Mouse (Mus musculus) ES-Bruce4 (cell line): ENCODE results near the gene Mrpl2. TPM values are rescaled to one million over a fixed set of nuclear protein-coding genes. Genes with fewer than 3 reads are reported as not detected.

Experiments used
- H3K27ac ChIP-seq: 2 replicates; pipeline ENCODE4 v1.5.1; 2012; ENCODE audit warnings: low read length, inconsistent platforms; ENCODE audit not compliant: insufficient read depth
- H3K27me3 ChIP-seq: 2 replicates; pipeline ENCODE4 v1.6.1; 2012; ENCODE audit warnings: mild to moderate bottlenecking, low read length, inconsistent platforms; ENCODE audit not compliant: control insufficient read depth, poor library complexity, insufficient read depth, severe bottlenecking
- H3K36me3 ChIP-seq: 2 replicates; pipeline ENCODE4 v1.6.1; 2012; ENCODE audit warnings: inconsistent platforms, mild to moderate bottlenecking, low read length, moderate library complexity; ENCODE audit not compliant: control insufficient read depth, poor library complexity, insufficient read depth, severe bottlenecking
- H3K4me1 ChIP-seq: one replicate; pipeline ENCODE4 v1.8.1; 2011; ENCODE audit warnings: low read length; ENCODE audit not compliant: control insufficient read depth, insufficient read depth
- H3K4me3 ChIP-seq: 2 replicates; pipeline ENCODE4 v1.5.1; 2011; ENCODE audit warnings: low read depth, mild to moderate bottlenecking, low read length
- H3K9ac ChIP-seq: 2 replicates; pipeline ENCODE4 v1.6.1; 2012; ENCODE audit warnings: low read depth, mild to moderate bottlenecking, inconsistent platforms; ENCODE audit not compliant: poor library complexity, severe bottlenecking
- H3K9me3 ChIP-seq: replicated peaks from 2 replicates; pipeline ENCODE4 v1.6.1; 2012; ENCODE audit warnings: mild to moderate bottlenecking, low read length, inconsistent platforms; ENCODE audit not compliant: control insufficient read depth, poor library complexity, insufficient read depth, severe bottlenecking
- CTCF ChIP-seq: IDR thresholded peaks from one replicate; pipeline ENCODE4 v1.8.1; 2011; ENCODE audit warnings: low read depth, low read length
- EP300 ChIP-seq: IDR thresholded peaks from 2 replicates; pipeline ENCODE4 v1.6.1; 2011; ENCODE audit warnings: low read depth, low read length; ENCODE audit not compliant: insufficient read depth
- POLR2A ChIP-seq: IDR thresholded peaks from one replicate; pipeline ENCODE4 v1.8.1; 2011; ENCODE audit warnings: low read length; ENCODE audit not compliant: insufficient read depth
- polyA plus RNA-seq: library from polyadenylated mRNA; stranded (reverse); fragments of >200 nt; gene quantifications from 2 replicates; pipeline ENCODE4 v1.2.4, GENCODE M21; 2011; ENCODE audit warnings: low read depth; ENCODE audit not compliant: missing spikeins, insufficient read depth, insufficient read length

Gene Mrpl2
- polyA plus RNA-seq, 1 experiment = 65.8 TPM

DNA sequence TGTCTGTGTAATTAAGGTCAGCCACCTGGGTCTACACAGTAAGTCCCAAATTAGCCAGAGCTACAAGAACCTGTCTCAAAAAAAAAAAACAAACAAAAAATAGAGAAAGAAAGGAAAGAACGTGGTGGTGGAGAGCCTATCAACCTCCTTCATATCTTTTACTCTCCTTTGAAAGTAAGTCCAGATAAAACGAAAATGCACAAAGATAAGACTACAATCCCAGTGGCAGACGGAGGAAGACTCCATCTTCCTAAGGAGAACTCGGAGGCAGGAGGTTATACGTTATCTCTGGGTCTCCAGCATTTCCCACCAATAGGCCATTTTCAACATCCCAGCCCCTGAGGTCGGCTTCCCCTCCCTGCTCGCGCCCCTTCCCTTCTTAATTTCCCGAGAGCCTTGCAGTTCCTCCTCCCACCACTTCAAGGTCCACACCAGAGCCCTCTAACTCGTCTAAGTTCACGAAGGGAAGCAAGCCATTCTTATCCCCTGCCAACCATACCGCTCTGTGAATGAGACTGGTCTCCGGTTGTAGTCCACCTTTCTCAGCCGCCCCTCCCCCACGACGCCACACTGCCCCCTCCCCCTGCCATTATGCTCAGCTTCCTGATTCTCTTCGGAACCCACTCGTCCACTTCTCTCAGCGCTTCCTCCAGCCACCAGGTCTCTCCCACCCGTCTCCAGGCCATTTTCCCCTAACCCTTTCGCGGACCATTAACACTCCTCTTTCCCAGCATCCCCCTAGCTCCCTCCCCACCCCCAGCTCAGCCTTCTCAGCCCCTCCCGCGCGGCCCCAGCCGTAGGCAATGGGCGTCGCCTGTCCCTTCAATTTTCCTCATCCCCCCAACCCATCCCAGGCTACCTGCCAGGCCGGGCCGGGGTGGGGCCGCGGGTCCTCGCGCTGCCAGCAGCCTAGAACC is 34.1 kb downstream of the Mrpl2 start:
- Histone ChIP-seq H3K4me1 (peaks cover 1% of the 10 kb centered on the region), H3K4me3 (peak overlapping the region; percentile 91), H3K27me3 (no peaks in the 10 kb centered on the region), H3K27ac (peak overlapping the region; percentile 47), H3K36me3 (peaks cover 26% of the 10 kb centered on the region), H3K9me3 (no peaks in the 10 kb centered on the region), H3K9ac (peak overlapping the region; percentile 93)
- no peak for TF ChIP-seq CTCF
- TF ChIP-seq POLR2A = no peak
- no peak for TF ChIP-seq EP300

DNA sequence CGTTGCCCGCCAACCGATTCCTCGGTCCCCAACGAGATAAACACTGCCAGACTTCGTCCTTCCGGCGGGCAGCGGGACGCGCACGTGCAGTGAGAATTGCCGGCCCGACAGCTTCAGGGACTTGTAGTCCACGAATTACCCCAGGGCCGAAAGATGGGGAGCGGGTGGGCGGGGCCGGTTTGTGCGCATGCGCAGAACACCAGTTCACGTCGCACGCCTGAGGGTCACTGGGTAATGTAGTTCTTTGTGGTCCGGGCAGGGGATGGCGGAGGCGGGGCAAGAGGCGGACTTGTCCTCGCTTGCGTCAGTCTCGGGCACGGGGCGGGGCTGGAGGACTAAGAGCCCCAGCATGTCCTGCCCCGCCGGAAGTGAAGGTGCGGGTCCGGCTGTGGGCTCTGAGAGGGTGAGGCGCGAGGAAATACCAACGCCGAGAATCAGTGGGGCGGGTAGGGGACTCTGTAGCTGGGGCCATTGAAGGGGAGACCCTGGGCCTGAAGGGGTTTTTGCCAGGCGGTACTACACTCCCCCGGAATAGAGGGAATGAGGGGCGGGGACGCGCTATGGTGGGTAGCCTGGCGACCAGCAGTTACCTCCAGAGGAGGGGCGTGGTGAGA is 34.8 kb downstream of the Mrpl2 start, which contains the start of gene Klhdc3:
Gene Klhdc3, minus strand, starts transcription at position 155 of the 614 bp plus-strand sequence.
- H3K4me1 ChIP-seq = peaks cover 1% of the 10 kb centered on the region
- no peak for TF ChIP-seq EP300
- TF ChIP-seq POLR2A = peak; percentile 50
- no peak for TF ChIP-seq CTCF
- peaks cover 31% of the 10 kb centered on the region for H3K36me3 ChIP-seq
- H3K4me3 ChIP-seq = peak within 1 kb of the TSS; percentile 91
- H3K9ac ChIP-seq = peak within 1 kb of the TSS; percentile 93
- H3K27ac ChIP-seq = peak within 1 kb of the TSS; percentile 47
- H3K9me3 ChIP-seq = no peaks in the 10 kb centered on the region
- no peaks in the 10 kb centered on the region for H3K27me3 ChIP-seq

DNA sequence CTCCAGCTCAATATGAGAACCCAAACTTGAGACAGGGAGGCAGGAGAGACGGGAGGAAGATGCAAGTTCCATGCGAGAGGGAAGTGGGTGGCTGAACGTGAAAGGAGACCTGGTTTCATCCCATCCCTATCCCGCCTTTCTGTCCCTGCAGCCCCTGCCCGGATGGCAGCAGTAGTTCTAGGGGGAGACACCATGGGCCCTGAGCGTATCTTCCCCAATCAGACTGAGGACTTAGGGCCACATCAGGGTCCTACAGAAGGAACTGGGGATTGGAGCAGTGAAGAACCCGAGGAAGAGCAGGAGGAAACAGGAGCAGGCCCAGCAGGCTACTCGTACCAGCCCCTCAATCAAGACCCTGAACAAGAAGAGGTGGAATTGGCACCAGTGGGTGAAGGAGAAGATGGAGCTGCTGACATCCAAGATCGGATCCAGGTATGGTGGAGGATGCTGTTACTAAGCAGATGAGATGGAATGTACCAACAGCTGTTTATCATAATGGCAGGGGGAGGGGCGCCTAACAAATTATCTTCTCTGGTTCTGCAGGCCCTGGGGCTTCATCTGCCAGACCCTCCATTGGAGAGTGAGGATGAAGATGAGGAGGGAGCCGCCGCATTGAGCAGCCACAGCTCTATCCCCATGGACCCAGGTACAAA is 35.6 kb downstream of the Mrpl2 start:
- Histone ChIP-seq H3K4me1 (peaks cover 1% of the 10 kb centered on the region), H3K36me3 (peaks cover 31% of the 10 kb centered on the region), H3K27ac (peak overlapping the region; percentile 3; the same call in 1 of the 2 replicates)

DNA sequence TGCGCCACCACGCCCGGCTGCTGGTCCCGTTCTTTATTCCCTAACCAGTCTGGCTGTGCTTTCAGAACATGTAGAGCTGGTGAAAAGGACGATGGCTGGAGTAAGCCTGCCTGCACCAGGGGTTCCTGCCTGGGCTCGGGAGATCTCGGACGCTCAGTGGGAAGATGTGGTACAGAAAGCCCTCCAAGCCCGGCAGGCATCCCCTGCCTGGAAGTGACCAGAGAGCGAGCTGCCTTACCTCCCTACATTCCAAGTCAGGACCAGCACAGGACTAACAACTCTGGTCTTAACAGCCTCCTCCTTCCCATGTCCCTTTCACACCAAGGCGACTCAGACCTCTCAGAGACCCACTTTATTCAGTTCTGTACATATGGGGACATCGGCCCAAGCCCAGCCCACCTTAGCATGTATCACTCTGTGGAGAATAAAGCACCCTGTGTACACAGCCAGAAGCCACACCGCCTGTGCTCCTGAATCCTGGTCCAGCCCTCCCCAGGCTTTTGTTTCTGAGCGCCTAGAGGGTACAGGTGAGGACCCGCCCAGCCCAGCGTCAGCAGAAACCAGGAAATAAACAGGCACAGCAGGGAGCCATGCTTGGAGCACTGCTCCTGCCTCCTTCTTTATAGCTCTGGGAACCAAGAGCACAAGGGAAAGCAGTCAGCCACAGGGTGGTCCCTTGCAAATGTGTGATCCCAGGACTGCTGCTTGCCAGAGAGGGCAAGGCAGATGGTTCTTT is 36.8 kb downstream of the Mrpl2 start:
- peak overlapping the region; percentile 91 for H3K27ac ChIP-seq
- no peak overlapping the region for H3K9ac ChIP-seq
- peaks cover 31% of the 10 kb centered on the region for H3K36me3 ChIP-seq
- H3K4me3 ChIP-seq = peak overlapping the region; percentile 10
- TF ChIP-seq POLR2A (no peak), EP300 (peak; percentile 78), CTCF (no peak)
- no peaks in the 10 kb centered on the region for H3K9me3 ChIP-seq
- H3K27me3 ChIP-seq = no peaks in the 10 kb centered on the region
- peaks cover 1% of the 10 kb centered on the region for H3K4me1 ChIP-seq

More for the DNA sequence above, 35.6 kb downstream of the Mrpl2 start:
- H3K9ac ChIP-seq = peak overlapping the region; percentile 67
- no peaks in the 10 kb centered on the region for H3K27me3 ChIP-seq
- H3K4me3 ChIP-seq = peak overlapping the region; percentile 88
- TF ChIP-seq EP300 (no peak), POLR2A (no peak), CTCF (no peak)
- H3K9me3 ChIP-seq = no peaks in the 10 kb centered on the region

DNA sequence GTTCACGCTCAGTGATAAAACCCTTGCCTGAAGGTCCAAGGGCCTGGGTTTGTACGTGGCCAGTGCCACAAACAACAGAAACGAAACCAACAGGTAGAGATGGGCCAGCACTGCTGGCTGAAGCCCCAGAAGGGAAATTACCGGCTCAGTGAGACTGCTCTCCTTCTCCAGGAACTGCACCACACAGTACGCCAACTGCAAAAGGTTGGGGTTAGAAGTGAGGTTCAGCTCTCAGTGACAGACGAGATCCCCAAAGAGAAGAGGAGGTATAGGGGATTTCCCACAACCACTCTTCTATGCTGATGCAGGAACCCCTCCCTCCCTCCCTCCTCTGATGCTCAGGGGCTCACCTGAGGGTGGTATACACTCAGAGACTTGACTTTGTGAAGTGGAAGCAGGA is 39.9 kb downstream of the Mrpl2 start:
- no peak overlapping the region for H3K9ac ChIP-seq
- no peak overlapping the region for H3K4me3 ChIP-seq
- no peak for TF ChIP-seq EP300
- TF ChIP-seq CTCF = no peak
- no peak for TF ChIP-seq POLR2A
- no peaks in the 10 kb centered on the region for H3K4me1 ChIP-seq
- H3K36me3 ChIP-seq = peaks cover 31% of the 10 kb centered on the region
- no peaks in the 10 kb centered on the region for H3K9me3 ChIP-seq
- H3K27ac ChIP-seq = no peak overlapping the region
- H3K27me3 ChIP-seq = no peaks in the 10 kb centered on the region
